Mouse (Mus musculus): ENCODE data around the gene 4930404N11Rik.

DNA sequence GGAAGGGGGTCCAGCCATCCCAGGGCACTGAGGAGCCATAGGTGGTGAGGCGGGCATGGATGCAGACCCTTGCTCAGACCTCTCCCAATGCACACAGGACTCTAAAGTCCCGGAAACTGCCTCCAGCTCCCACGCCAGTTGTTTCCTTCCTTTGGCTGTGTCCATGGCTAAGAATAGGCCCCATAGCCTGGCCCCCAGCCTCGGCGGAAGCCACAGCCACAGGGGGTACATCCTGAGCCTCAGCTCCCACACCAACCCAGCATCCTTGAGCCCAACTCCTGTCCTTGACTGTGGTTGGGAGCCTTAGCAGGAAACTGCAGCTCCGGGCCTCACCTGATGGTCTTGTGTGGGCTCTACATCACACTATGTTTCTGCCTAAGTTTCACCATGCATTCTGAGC lies 38.8 kb downstream of the 4930404N11Rik start:
- no peak for TF ChIP-seq CTCF (IDR thresholded peaks at IDR 0.05; ENCODE audit: extremely low read depth, insufficient read depth, insufficient read length, insufficient replicate concordance)
- TF ChIP-seq POLR2A (IDR thresholded peaks at IDR 0.05; ENCODE audit: low read depth, low read length), result no peak

All from spleen, adult 2 months (tissue).